Mouse (Mus musculus) layer of hippocampus, adult 9-10 months (tissue): ENCODE measurements around the gene Snx30.
"Not testable (repeated sequence)": the region's sequence is repeated elsewhere in the genome, so short reads cannot be mapped to it uniquely, and the experiment has no call there.

Experiments
- DNase-seq: peaks from one replicate; pipeline ENCODE4 v3.0.0; 2022; ENCODE audit warnings: low spot score

The Snx30 gene

GRCm38 (mm10) chr4:59805181-59805967 lies at the start of gene Snx30:
Gene Snx30 (plus strand): TSS chr4:59805840.
- no peak for DNase-seq

GRCm38 (mm10) chr4:59756332-59757082 lies 49.1 kb upstream of the Snx30 start:
- DNase-seq = peak; percentile 52

DNA sequence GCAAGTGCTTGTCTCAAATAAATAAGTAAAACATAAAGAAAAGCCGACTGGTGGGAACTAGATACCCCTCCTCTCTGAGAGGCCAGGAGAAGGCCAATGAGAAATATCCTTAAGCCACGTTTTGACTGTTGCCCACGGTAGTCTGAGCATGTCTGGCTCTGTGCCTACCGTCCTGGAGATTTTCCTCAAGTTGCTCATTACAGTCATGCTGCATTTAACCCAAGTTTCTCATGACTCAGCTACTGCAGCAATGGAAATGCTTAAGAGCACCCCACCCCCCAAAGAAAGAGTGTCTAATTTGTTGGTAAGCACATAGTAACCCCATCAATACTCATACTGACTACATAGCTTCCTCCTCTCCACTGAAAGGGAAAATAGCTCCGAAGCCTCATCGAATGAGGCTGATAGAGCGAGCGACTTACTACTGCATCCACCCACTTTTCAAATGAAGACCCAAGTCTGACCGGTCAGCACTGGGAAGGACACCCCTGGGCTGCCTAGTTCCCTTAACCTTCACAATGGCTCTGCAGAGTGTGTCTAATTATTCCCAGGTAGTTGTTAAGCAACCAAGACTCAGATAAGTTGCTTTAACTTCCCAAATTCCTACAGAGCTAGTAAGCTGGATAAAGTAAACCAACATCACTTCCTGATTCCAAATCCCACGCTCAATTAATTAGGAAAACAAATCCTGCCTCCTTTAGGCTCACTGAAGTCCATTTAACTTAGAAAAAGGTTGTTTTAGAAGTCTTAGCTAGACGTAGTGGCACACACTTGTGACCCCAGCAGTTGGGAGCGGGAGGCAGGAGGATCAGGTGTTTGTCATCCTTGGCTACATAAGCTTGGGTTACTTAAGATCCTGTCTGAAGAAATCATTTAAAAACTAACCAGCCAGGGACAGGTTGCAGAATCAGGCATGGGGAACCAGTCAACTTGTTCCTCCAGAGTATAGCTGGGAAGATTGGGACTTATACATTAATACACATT lies 47.9 kb upstream of the Snx30 start:
- no peak for DNase-seq

GRCm38 (mm10) chr4:59760016-59760415 lies 45.6 kb upstream of the Snx30 start:
- no peak for DNase-seq

DNA sequence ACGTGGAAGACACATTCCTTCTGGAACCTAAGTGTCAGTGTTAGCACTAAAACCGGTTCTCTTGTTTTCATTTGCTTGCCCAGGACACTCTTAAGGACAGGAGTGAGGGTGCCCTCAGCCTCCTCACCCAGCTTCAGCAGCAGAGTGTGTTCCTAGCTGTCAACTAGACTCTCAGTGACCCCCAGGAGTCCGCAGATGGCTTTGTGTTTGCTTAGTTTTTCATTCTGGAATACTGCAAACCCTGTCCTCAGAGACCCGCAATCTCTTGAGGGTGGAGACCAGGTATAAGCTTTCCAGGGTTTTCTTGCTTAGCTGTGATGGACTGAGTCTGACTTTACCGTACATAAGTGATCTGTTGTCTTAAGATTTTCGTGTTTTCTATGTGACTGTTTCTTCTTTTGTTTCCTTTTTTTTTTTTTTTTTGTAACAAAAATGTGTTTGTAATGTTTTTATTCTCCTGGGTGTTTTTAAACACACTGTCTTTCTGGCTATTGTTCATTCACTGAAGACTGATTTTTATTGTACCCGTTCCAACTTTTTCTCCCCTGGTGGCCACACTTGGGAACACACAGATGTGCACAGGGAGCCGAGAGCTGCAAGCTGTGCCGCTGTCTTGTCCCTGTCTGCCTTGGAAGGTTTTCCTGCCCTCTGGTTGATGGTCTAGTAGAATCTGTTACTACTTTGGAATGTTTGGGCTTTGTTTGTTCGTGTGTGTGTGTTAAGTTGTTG lies 44.8 kb upstream of the Snx30 start:
- no peak for DNase-seq

- no peak for DNase-seq
Measured at GRCm38 (mm10) chr4:59761365-59761729, 44.3 kb upstream of the Snx30 start.

DNA sequence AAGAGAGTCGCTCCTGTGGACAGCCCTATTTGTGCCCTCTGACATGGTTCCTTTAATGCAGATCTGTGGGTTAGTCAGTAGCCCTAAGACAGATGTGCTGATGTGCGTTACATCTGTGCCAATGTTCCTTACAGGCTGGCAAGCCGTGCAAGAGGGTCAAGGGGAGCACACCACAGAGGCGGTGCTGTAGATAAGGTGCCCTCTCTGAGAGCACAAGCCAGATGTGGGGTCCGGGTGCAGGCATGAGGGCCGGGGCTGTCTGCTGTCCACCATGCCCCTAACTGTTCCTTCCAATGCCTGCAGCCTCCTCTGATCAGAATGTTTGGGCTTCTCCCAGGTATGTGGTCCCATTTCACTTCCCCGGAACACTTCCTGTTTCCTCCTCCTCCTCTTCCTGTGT lies 40.7 kb upstream of the Snx30 start:
- DNase-seq = no peak

GRCm38 (mm10) chr4:59765385-59766005 lies 40.1 kb upstream of the Snx30 start:
- no peak for DNase-seq

DNA sequence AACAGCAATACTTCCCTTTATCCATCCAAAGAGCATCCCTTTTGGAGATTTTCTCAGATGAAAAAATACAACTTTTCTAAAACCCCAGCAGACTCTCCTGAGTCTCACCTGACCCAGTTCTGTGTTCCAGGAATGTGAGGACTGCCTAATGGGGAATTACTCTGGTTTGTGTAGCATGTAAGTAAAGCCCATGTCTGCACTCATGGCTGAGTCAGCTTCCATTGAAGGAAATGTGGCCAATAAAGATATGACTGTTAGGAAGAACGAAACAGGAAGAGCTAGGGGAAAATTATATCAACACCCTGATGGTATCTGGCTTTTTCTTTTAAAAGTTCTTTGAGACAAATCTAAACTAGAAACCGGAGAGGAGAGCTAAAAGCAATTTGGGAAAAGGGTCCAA lies 37.9 kb upstream of the Snx30 start:
- DNase-seq = no peak

GRCm38 (mm10) chr4:59772171-59772879 lies 33.3 kb upstream of the Snx30 start:
- no peak for DNase-seq

DNA sequence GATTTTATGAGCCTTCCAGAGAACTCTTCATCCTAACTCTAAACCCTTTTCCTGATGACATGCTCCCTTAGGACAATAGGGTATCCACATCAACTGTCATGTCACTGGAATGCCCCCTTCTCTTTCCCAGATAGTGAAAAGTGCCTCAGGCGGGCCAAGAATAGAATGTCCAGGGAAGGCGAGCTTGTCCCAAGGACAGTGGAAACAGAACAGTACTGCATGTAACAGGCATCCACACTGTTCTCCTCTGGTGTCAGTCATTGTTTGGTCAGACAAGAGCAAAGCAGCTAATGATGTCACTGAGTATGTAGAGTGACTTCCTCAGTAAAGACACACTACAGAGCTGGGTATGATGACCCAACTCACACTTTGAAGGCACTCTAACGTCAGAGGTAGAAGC lies 27.8 kb upstream of the Snx30 start:
- no peak for DNase-seq

DNA sequence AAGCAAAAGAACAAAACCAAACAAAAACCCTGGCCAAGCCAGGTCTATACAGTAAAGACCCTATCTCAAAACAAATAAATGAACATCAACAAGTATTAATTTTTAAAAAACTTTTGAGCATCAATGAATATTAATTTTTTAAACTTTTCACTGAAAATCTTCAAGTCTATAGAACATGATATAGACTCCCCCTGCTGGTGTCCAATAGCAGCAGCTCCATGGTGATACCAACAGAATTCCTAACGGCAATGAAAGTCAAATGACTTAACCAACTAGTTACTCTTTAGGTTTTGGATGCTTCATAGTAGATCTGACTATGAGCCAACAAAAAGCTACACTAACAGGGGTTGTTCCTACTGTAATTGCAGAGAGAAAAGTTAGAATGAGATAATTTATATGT lies 25.1 kb upstream of the Snx30 start:
- DNase-seq = no peak

DNA sequence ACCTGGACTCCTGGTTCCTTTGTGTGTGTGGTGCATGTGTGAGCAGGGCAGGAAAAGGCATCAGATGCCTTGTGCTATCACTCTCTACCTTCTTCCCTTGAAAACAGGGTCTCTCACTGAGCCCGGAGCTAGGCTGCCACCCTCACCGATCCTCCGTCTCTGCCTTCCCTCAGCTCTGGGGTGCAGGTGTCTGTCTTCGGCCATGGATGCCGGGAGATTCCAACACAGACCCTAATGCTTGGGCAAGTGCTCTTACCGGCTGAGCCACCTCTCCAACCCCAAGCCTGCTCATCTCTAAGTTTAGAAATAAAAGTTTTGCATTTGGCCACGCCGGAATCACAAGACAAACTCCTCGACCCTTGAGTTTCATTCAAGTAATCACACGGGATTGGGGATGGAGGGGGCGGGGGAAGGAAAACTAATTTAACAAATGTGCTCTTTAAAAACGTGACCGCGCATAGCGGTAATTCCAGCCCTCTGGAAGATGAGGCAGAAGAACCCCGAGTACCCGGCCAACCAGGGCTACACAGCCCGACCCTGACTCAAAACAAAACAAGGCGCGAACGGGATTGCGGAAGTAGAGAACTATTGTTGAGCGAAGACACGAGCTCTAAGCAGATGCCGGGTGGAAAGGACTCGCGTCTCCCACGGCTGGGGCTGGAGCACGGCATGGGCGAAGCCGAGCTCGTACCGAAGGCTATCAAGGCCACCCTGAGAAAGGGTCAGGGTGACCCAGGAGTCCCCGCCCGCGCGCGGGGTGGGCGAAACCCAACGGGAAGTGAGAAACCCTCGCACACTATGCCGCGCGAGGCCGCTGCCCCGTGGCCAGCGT lies 22.6 kb upstream of the Snx30 start:
- no peak for DNase-seq

GRCm38 (mm10) chr4:59783685-59784279 lies 21.9 kb upstream of the Snx30 start:
- peak; percentile 90 for DNase-seq

DNA sequence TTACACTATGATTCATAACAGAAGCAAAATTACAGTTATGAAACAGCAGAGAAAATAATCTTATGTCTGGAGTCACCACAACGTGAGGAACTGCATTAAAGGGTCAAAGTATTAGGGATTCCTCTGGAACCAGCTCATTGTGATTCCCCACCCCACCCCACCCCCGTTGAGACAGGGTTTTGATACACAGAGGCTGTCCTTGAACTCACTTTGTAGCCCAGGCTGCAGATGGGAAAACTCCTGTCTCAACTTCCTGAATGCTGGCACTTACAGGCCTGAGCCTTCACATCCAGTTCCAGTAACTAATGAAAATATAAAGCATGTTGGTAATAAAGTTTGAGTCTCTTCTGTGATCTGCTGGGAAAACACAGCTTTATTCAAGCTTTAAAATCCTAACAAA lies 20.2 kb upstream of the Snx30 start:
- DNase-seq = no peak

GRCm38 (mm10) chr4:59786661-59787060 lies 19.0 kb upstream of the Snx30 start:
- DNase-seq = no peak

GRCm38 (mm10) chr4:59787126-59787525 lies 18.5 kb upstream of the Snx30 start:
- DNase-seq = no peak

DNA sequence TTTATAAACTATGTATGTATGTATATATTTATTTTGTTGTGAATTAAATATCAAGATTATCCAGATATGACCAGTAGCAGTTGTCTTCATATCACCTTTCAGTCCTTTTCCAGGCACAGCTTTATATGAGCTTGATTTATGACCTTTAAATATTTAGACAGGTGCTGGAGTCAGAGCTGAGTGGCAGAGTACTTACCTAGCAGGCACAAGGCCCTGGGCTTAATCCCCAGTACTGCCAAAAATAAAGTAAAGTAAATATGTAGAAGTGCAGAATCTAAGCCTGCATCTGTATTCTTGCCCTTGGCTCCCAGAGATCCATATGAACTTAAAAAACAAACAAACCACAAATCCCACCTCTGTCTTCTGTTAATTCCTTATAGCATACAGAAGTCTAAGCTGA lies 16.6 kb upstream of the Snx30 start:
- DNase-seq = no peak

DNA sequence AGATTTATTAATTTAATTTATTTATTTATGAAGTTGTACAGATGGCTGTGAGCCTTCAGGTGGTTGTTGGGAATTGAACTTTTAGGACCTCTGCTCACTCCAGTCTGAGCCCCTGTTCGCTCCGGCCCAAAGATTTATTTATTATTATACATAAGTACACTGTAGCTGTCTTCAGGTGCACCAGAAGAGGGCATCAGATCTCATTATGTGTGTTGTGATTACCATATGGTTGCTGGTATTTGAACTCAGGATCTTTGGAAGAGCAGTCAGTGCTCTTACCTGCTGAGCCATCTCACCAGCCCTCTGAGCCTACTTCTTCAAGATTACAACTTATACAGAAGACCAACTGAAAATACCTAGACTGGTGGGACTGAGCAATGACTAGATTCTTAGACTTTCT lies 12.0 kb upstream of the Snx30 start:
- DNase-seq = not testable (repeated sequence)
